9 mouse cellular contexts compared by ENCODE assay signal in genomic region chr16:24238075-24238555, GRCm38 (mm10).
DNase-seq lines count a peak whose midpoint lies in the region; ATAC-seq and TF ChIP-seq lines count a peak whose summit lies in the region.
"Had no signal": no experiment of that assay in that cellular context is flagged by ENCODE, and none has a peak within 500 bp of the region (broad histone marks: within the 10 kb centered on the region; RNA-seq: fewer than 3 reads in every experiment).

No protein-coding gene starts in this region.

- H3K27me3 ChIP-seq in kidney, embryonic 14.5 days (ENCODE audit: control insufficient read depth, insufficient read depth, low read length) = no peaks in the 10 kb centered on the region
- H3K27me3 ChIP-seq in limb, embryonic 14.5 days (ENCODE audit: control insufficient read depth, insufficient read depth, low read length) = no peaks in the 10 kb centered on the region
- H3K27me3 ChIP-seq in forebrain, embryonic 15.5 days = no peaks in the 10 kb centered on the region

- no peaks in the 10 kb centered on the region for H3K36me3 ChIP-seq in kidney, embryonic 14.5 days (ENCODE audit: control insufficient read depth, insufficient read depth, low read length)
- H3K36me3 ChIP-seq in limb, embryonic 14.5 days (ENCODE audit: control insufficient read depth, insufficient read depth, low read length) = no peaks in the 10 kb centered on the region
- no peaks in the 10 kb centered on the region for H3K36me3 ChIP-seq in forebrain, embryonic 15.5 days

- 59% methylated on average over 3 of the region's 3 CpGs for WGBS in kidney, embryonic 14.5 days
- 26% methylated on average over 3 of the region's 3 CpGs for WGBS in limb, embryonic 14.5 days
- 80% methylated on average over 3 of the region's 3 CpGs for WGBS in forebrain, embryonic 15.5 days

- ATAC-seq in kidney, embryonic 14.5 days (ENCODE audit: low FRiP score, low TSS enrichment) = no peak
- peak; percentile 92 for ATAC-seq in common myeloid progenitor, adult 5-6 weeks (replicated peaks; ENCODE audit: low read depth, poor library complexity, severe bottlenecking)
- ATAC-seq in limb, embryonic 14.5 days (ENCODE audit: low FRiP score, low read depth) = peak; percentile 55; the same call in 1 of the 2 replicates
- ATAC-seq in forebrain, embryonic 15.5 days (replicated peaks) = no peak

- DNase-seq in kidney, adult 11 months = peak; percentile 81
- peak; percentile 60 to 71 for DNase-seq in heart, postnatal 36 days
- DNase-seq in limb, embryonic 14.5 days (ENCODE audit: low spot score) = peak; percentile 15
- peak; percentile 36 for DNase-seq in ovary, postnatal 36 days (ENCODE audit: low spot score)
- DNase-seq in embryo, embryonic 10.5 days (ENCODE audit: low spot score) = no peak

- no peak overlapping the region for H3K4me3 ChIP-seq in kidney, embryonic 14.5 days (ENCODE audit: low read length)
- no peak overlapping the region for H3K4me3 ChIP-seq in limb, embryonic 14.5 days (replicated peaks; ENCODE audit: low read length)
- no peak overlapping the region for H3K4me3 ChIP-seq in forebrain, embryonic 15.5 days
- H3K4me3 ChIP-seq: erythroblast, embryonic 14.5 days had no signal

- no peaks in the 10 kb centered on the region for H3K9me3 ChIP-seq in kidney, embryonic 14.5 days (ENCODE audit: control insufficient read depth, low read length)
- no peaks in the 10 kb centered on the region for H3K9me3 ChIP-seq in limb, embryonic 14.5 days (ENCODE audit: control insufficient read depth, low read length)
- H3K9me3 ChIP-seq in forebrain, embryonic 15.5 days = no peaks in the 10 kb centered on the region

- H3K4me2 ChIP-seq in kidney, embryonic 14.5 days (replicated peaks; ENCODE audit: low read depth, low read length) = no peak overlapping the region
- H3K4me2 ChIP-seq in limb, embryonic 14.5 days (replicated peaks; ENCODE audit: low read depth, low read length, severe bottlenecking) = no peak overlapping the region
- no peak overlapping the region for H3K4me2 ChIP-seq in forebrain, embryonic 15.5 days (replicated peaks)

- H3K9ac ChIP-seq in kidney, embryonic 14.5 days (ENCODE audit: low read depth, low read length) = no peak overlapping the region
- no peak overlapping the region for H3K9ac ChIP-seq in limb, embryonic 14.5 days (ENCODE audit: low read depth, low read length, severe bottlenecking)
- H3K9ac ChIP-seq in forebrain, embryonic 15.5 days (replicated peaks) = no peak overlapping the region

- TF ChIP-seq POLR2A in limb, embryonic 14.5 days (IDR thresholded peaks at IDR 0.05; ENCODE audit: borderline replicate concordance, extremely low read depth, insufficient read depth, insufficient read length) = no peak

- 0 out of 2 replicates have a peak, but pooled peaks cover 4% of the 10 kb centered on the region for H3K4me1 ChIP-seq in kidney, embryonic 14.5 days (ENCODE audit: control insufficient read depth, insufficient read depth, low read length)
- peaks cover 23% of the 10 kb centered on the region for H3K4me1 ChIP-seq in limb, embryonic 14.5 days (ENCODE audit: control insufficient read depth, insufficient read depth, low read length)
- H3K4me1 ChIP-seq in forebrain, embryonic 15.5 days = no peaks in the 10 kb centered on the region

- H3K27ac ChIP-seq in kidney, embryonic 14.5 days (ENCODE audit: low read depth, low read length) = no peak overlapping the region
- 0 out of 2 replicates have a peak overlapping the region, but pooled peaks have one; percentile 19 for H3K27ac ChIP-seq in limb, embryonic 14.5 days (replicated peaks; ENCODE audit: low read depth, low read length)
- H3K27ac ChIP-seq in forebrain, embryonic 15.5 days (replicated peaks) = no peak overlapping the region

- intact Hi-C loops in heart, postnatal 36 days (cut with DNase I) = no loop called here

Comparison
In these comparisons a context has a peak if more than half of its experiments do, and no peak if none do; other contexts are left out.
1. ATAC-seq: peak in common myeloid progenitor, adult 5-6 weeks (single experiment) and limb, embryonic 14.5 days (single experiment); none in kidney, embryonic 14.5 days (single experiment) and forebrain, embryonic 15.5 days (single experiment).